ENCODE assay signal across 16 mouse cellular contexts in genomic region chr15:26022636-26023035, GRCm38 (mm10).
"Had no signal": no experiment of that assay in that cellular context is flagged by ENCODE, and none has a peak within 500 bp of the region (broad histone marks: within the 10 kb centered on the region; RNA-seq: fewer than 3 reads in every experiment).

No protein-coding gene starts in this region.

- H3K9me3 ChIP-seq: neural tube, embryonic 12.5 days; neural tube, embryonic 13.5 days; neural tube, embryonic 15.5 days; stomach, embryonic 15.5 days had no signal

- H3K36me3 ChIP-seq: neural tube, embryonic 12.5 days; neural tube, embryonic 13.5 days; neural tube, embryonic 15.5 days; stomach, embryonic 15.5 days had no signal

- DNase-seq: right cerebral cortex, adult 18-20 months; right cerebral cortex, postnatal 14 days; right cerebral cortex, postnatal 25 days; right cerebral cortex, postnatal 4 days; spleen, adult 18-20 months; thymus, adult 18-20 months; thymus, adult 2 months; thymus, postnatal 14 days; thymus, postnatal 25 days; thymus, postnatal 36 days; thymus, postnatal 4 days had no signal

- H3K9ac ChIP-seq: neural tube, embryonic 12.5 days; neural tube, embryonic 13.5 days; neural tube, embryonic 15.5 days; stomach, embryonic 15.5 days had no signal

- H3K4me3 ChIP-seq: neural tube, embryonic 12.5 days; neural tube, embryonic 13.5 days; neural tube, embryonic 15.5 days; stomach, embryonic 15.5 days had no signal

- H3K27ac ChIP-seq: neural tube, embryonic 12.5 days; neural tube, embryonic 13.5 days; neural tube, embryonic 15.5 days; stomach, embryonic 15.5 days; stomach, postnatal 0 days had no signal

- H3K4me1 ChIP-seq: neural tube, embryonic 12.5 days; stomach, embryonic 15.5 days had no signal

- H3K4me2 ChIP-seq: neural tube, embryonic 12.5 days; neural tube, embryonic 13.5 days; neural tube, embryonic 15.5 days; stomach, embryonic 15.5 days had no signal

- H3K27me3 ChIP-seq: neural tube, embryonic 12.5 days; neural tube, embryonic 15.5 days; stomach, embryonic 15.5 days had no signal
